Mouse (Mus musculus) forebrain, embryonic 12.5 days (tissue): ENCODE results near the gene Aoc1. TPM values are rescaled to one million over a fixed set of nuclear protein-coding genes. Genes with fewer than 3 reads are reported as not detected.

Source experiments
- ATAC-seq: fragments of 200-750 bp; cut with Nextera tagmentation; 2 replicates; pipeline ENCODE4 v1.8.0; 2017; ENCODE audit warnings: moderate TSS enrichment; ENCODE audit not compliant: low FRiP score
- H3K27ac ChIP-seq: fragments of 300-500 bp; sonication (generic); 2 replicates; pipeline ENCODE4 v1.5.1; 2016; ENCODE audit warnings: mild to moderate bottlenecking
- H3K27me3 ChIP-seq: fragments of 300-500 bp; sonication (generic); 2 replicates; pipeline ENCODE4 v1.6.1; 2016; ENCODE audit warnings: mild to moderate bottlenecking
- H3K36me3 ChIP-seq: fragments of 300-500 bp; sonication (generic); replicated peaks from 2 replicates; pipeline ENCODE4 v1.6.1; 2016; ENCODE audit warnings: mild to moderate bottlenecking
- H3K4me1 ChIP-seq: fragments of 300-500 bp; sonication (generic); 2 replicates; pipeline ENCODE4 v1.6.1; 2016
- H3K4me2 ChIP-seq: fragments of 300-500 bp; sonication (generic); 2 replicates; pipeline ENCODE4 v1.6.1; 2016; ENCODE audit warnings: mild to moderate bottlenecking, moderate library complexity
- H3K4me3 ChIP-seq: fragments of 300-500 bp; sonication (generic); replicated peaks from 2 replicates; pipeline ENCODE4 v1.5.1; 2016; ENCODE audit warnings: mild to moderate bottlenecking
- H3K9ac ChIP-seq: fragments of 300-500 bp; sonication (generic); 2 replicates; pipeline ENCODE4 v1.6.1; 2016; ENCODE audit warnings: mild to moderate bottlenecking
- H3K9me3 ChIP-seq: fragments of 300-500 bp; sonication (generic); 2 replicates; pipeline ENCODE4 v1.6.1; 2016
- WGBS: fragments of 180-500 bp; shearing (Covaris S2); methylation state at CpG from one replicate; pipeline ENCODE4 v1.1.7; 2016; 5-methylcytosine and 5-hydroxymethylcytosine counted together
- polyA plus RNA-seq: library from polyadenylated mRNA; unstranded; fragments of >200 nt; fragmentation: Nextera tagmentation; extraction: Ambion mirVana; gene quantifications from 2 replicates; pipeline ENCODE4 v1.2.1, GENCODE M21; 2016

The Aoc1 gene
- polyA plus RNA-seq, 1 experiment from 2014 or later = not detected

GRCm38 (mm10) chr6:48953220-48953619 is 80.5 kb downstream of the Aoc1 start:
- no peak overlapping the region for H3K27ac ChIP-seq
- no peak overlapping the region for H3K4me3 ChIP-seq
- H3K4me2 ChIP-seq = no peak overlapping the region
- H3K36me3 ChIP-seq = no peaks in the 10 kb centered on the region
- H3K9ac ChIP-seq = no peak overlapping the region
- no peaks in the 10 kb centered on the region for H3K27me3 ChIP-seq
- no peaks in the 10 kb centered on the region for H3K9me3 ChIP-seq
- WGBS = 88% methylated on average over 5 of the region's 5 CpGs
- H3K4me1 ChIP-seq = no peaks in the 10 kb centered on the region
- no peak for ATAC-seq

DNA sequence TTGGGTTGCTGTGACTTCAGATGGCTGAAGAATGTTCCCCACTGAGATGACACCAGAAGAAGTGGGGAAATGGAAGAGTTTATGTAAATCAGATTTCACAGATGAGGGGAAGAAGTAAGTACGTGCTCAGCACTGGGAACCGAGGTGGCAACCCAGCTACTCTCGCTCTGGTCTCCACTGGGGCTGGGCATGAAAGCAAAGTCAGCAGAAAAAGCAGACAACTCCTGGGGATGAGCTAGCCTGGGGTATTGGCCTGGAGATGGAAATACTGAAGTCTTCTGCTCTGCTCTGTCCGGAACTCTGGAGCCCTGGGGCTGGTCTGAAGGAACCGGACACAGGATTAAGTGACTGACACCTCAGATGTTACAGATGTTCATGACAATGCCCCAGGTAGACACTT is 81.5 kb downstream of the Aoc1 start:
- Histone ChIP-seq H3K36me3 (no peaks in the 10 kb centered on the region), H3K4me3 (no peak overlapping the region), H3K4me2 (no peak overlapping the region), H3K4me1 (no peaks in the 10 kb centered on the region), H3K9ac (no peak overlapping the region), H3K9me3 (no peaks in the 10 kb centered on the region), H3K27me3 (no peaks in the 10 kb centered on the region), H3K27ac (no peak overlapping the region)
- WGBS = 79% methylated on average over 5 of the region's 5 CpGs
- ATAC-seq = no peak

GRCm38 (mm10) chr6:48954946-48955345 is 82.2 kb downstream of the Aoc1 start:
- Histone ChIP-seq H3K27ac (no peak overlapping the region), H3K9ac (no peak overlapping the region), H3K4me1 (no peaks in the 10 kb centered on the region), H3K27me3 (no peaks in the 10 kb centered on the region), H3K4me2 (no peak overlapping the region), H3K36me3 (no peaks in the 10 kb centered on the region), H3K4me3 (no peak overlapping the region), H3K9me3 (no peaks in the 10 kb centered on the region)
- no peak for ATAC-seq
- WGBS = 54% methylated on average over 1 of the region's 1 CpGs

GRCm38 (mm10) chr6:48956785-48957184 is 84.1 kb downstream of the Aoc1 start:
- no peak overlapping the region for H3K4me3 ChIP-seq
- H3K36me3 ChIP-seq = no peaks in the 10 kb centered on the region
- no peak overlapping the region for H3K9ac ChIP-seq
- H3K4me1 ChIP-seq = no peaks in the 10 kb centered on the region
- WGBS = 87% methylated on average over 4 of the region's 4 CpGs
- no peak for ATAC-seq
- no peak overlapping the region for H3K27ac ChIP-seq
- H3K27me3 ChIP-seq = 0 out of 2 replicates have a peak, but pooled peaks cover 5% of the 10 kb centered on the region
- no peaks in the 10 kb centered on the region for H3K9me3 ChIP-seq
- no peak overlapping the region for H3K4me2 ChIP-seq

GRCm38 (mm10) chr6:48958053-48958452 is 85.4 kb downstream of the Aoc1 start:
- no peaks in the 10 kb centered on the region for H3K36me3 ChIP-seq
- H3K9ac ChIP-seq = no peak overlapping the region
- no peak overlapping the region for H3K4me2 ChIP-seq
- 0 out of 2 replicates have a peak, but pooled peaks cover 5% of the 10 kb centered on the region for H3K27me3 ChIP-seq
- no peak overlapping the region for H3K4me3 ChIP-seq
- no peak for ATAC-seq
- H3K9me3 ChIP-seq = no peaks in the 10 kb centered on the region
- no peaks in the 10 kb centered on the region for H3K4me1 ChIP-seq
- 60% methylated on average over 1 of the region's 1 CpGs for WGBS
- no peak overlapping the region for H3K27ac ChIP-seq

Other genes with a start within 250 kb of the Aoc1 start
- 1.2 and 1.6 TPM in 2 replicates for gene AI854703, start 246.1 kb upstream of the Aoc1 start, polyA plus RNA-seq
- gene Gimap8, start 225.7 kb upstream of the Aoc1 start, polyA plus RNA-seq = 0.36 TPM in 2 replicates
- 2.0 and 2.6 TPM in 2 replicates for gene Gimap9, start 196.8 kb upstream of the Aoc1 start, polyA plus RNA-seq
- 2.8 and 3.4 TPM in 2 replicates for gene Gimap4, start 188.3 kb upstream of the Aoc1 start, polyA plus RNA-seq
- 5.7 and 6.5 TPM in 2 replicates for gene Gimap6, start 164.7 kb upstream of the Aoc1 start, polyA plus RNA-seq
- not detected in 2 replicates for gene Gm28053, start 154.3 kb upstream of the Aoc1 start, polyA plus RNA-seq
- gene Gimap7, start 154.3 kb upstream of the Aoc1 start, polyA plus RNA-seq = not detected in 2 replicates
- gene Gimap1, start 133.8 kb upstream of the Aoc1 start, polyA plus RNA-seq = 3.0 and 3.3 TPM in 2 replicates
- 0.50 and 1.0 TPM in 2 replicates for gene Gimap5, start 126.7 kb upstream of the Aoc1 start, polyA plus RNA-seq
- gene Gimap3, start 102.0 kb upstream of the Aoc1 start, polyA plus RNA-seq = not detected in 2 replicates
- 12.0 and 16.7 TPM in 2 replicates for gene Tmem176a, start 32.0 kb upstream of the Aoc1 start, polyA plus RNA-seq
- gene Tmem176b, start 31.4 kb upstream of the Aoc1 start, polyA plus RNA-seq = 67.1 and 77.8 TPM in 2 replicates
- gene 1600015I10Rik, start 57.0 kb downstream of the Aoc1 start, polyA plus RNA-seq = not detected in 2 replicates
- gene Doxl2, start 102.1 kb downstream of the Aoc1 start, polyA plus RNA-seq = not detected in 2 replicates
- not detected in 2 replicates for gene Svs1, start 114.0 kb downstream of the Aoc1 start, polyA plus RNA-seq
- 0.19 and 0.82 TPM in 2 replicates for gene Gpnmb, start 163.7 kb downstream of the Aoc1 start, polyA plus RNA-seq
- gene Malsu1, start 200.9 kb downstream of the Aoc1 start, polyA plus RNA-seq = 58.7 and 67.8 TPM in 2 replicates